Mouse (Mus musculus) Patski (cell line): ENCODE data around the gene Cdh22. TPM values are rescaled to one million over a fixed set of nuclear protein-coding genes. Genes with fewer than 3 reads are reported as not detected.

Experiments
- ATAC-seq: fragments of 100-300 bp; one replicate; pipeline ENCODE4 v1.8.0; 2021
- CTCF ChIA-PET: fragments of 350-600 bp; sonication (Branson Sonifier 250); formaldehyde crosslinking; loops from one replicate; lab custom pipeline; 2022; ENCODE audit warnings: inconsistent platforms; lab: Charles Lee
- POLR2A ChIA-PET: fragments of 350-600 bp; sonication (Branson Sonifier 250); formaldehyde crosslinking; loops from one replicate; lab custom pipeline; 2022; ENCODE audit warnings: antibody characterized with exemption, inconsistent platforms; lab: Charles Lee
- DNase-seq: peaks from one replicate; pipeline ENCODE4 v3.0.0-alpha.2; 2011; ENCODE audit warnings: low read depth, low spot score
- H3K27me3 ChIP-seq: fragments of 371-371 bp; one replicate; pipeline ENCODE4 v1.5.1; 2021
- CTCF ChIP-seq: fragments of 100-300 bp; IDR thresholded peaks from one replicate; pipeline ENCODE4 v1.5.1; 2021
- in situ Hi-C: fragments of 300-500 bp; cut with MboI; formaldehyde crosslinking; loops from 3 replicates; pipeline ENCODE4 v1.11.1; 2018; ENCODE audit warnings: low pct_unique_long_range_greater_than_20kb, mixed read lengths
- polyA plus RNA-seq: library from polyadenylated mRNA; unstranded; gene quantifications from one replicate; pipeline ENCODE4 v1.2.3, GENCODE M21; 2021

Cdh22 gene
- polyA plus RNA-seq, 1 experiment from 2014 or later, result not detected

GRCm38 (mm10) chr2:165089470-165089869, 145.2 kb downstream of the Cdh22 start:
- ATAC-seq (no peak), DNase-seq (no peak)
- ChIA-PET CTCF (no interaction called here), POLR2A (no interaction called here)
- H3K27me3 ChIP-seq, result peaks cover 12% of the 10 kb centered on the region
- no peak for TF ChIP-seq CTCF
- in situ Hi-C loops, result loop anchor here (25.0 kb wide), 1 partner anchor 373 kb away; the partner anchor contains the start of gene Slc13a3

GRCm38 (mm10) chr2:165086634-165087033, 148.0 kb downstream of the Cdh22 start:
- DNase-seq, result no peak
- ChIA-PET CTCF (no interaction called here), POLR2A (interaction anchor here (0.9 kb wide), 1 partner anchor 11 kb away, joined by 3 read pairs; no protein-coding TSS in a partner anchor)

GRCm38 (mm10) chr2:165081257-165081656, 153.4 kb downstream of the Cdh22 start:
- CTCF ChIA-PET, result interaction anchor here (1.2 kb wide), 1 partner anchor 10 kb away, joined by 3 read pairs; no protein-coding TSS in a partner anchor
- DNase-seq (no peak), ATAC-seq (no peak)
- H3K27me3 ChIP-seq, result peaks cover 34% of the 10 kb centered on the region
- in situ Hi-C loops, result loop anchor here (25.0 kb wide), 1 partner anchor 381 kb away; the partner anchor contains the start of gene Slc13a3
- POLR2A ChIA-PET, result no interaction called here
- no peak for TF ChIP-seq CTCF

More at GRCm38 (mm10) chr2:165086634-165087033, 148.0 kb downstream of the Cdh22 start:
- H3K27me3 ChIP-seq, result peaks cover 14% of the 10 kb centered on the region
- TF ChIP-seq CTCF, result no peak
- in situ Hi-C loops, result loop anchor here (25.0 kb wide), 1 partner anchor 376 kb away; the partner anchor contains the start of gene Slc13a3
- no peak for ATAC-seq

GRCm38 (mm10) chr2:165080657-165081056, 154.0 kb downstream of the Cdh22 start:
- CTCF ChIA-PET, result interaction anchor here (1.2 kb wide), 1 partner anchor 10 kb away, joined by 3 read pairs; no protein-coding TSS in a partner anchor

GRCm38 (mm10) chr2:165078605-165079004, 156.0 kb downstream of the Cdh22 start:
- no peak for ATAC-seq
- H3K27me3 ChIP-seq, result peaks cover 28% of the 10 kb centered on the region
- in situ Hi-C loops, result loop anchor here (5.0 to 25.0 kb wide), 2 partner anchors 194 to 384 kb away; partner anchors contain the start of gene Slc13a3
- DNase-seq, result no peak
- POLR2A ChIA-PET, result no interaction called here
- no peak for TF ChIP-seq CTCF
- CTCF ChIA-PET, result no interaction called here

More at GRCm38 (mm10) chr2:165080657-165081056, 154.0 kb downstream of the Cdh22 start:
- ATAC-seq (no peak), DNase-seq (no peak)
- peaks cover 34% of the 10 kb centered on the region for H3K27me3 ChIP-seq
- in situ Hi-C loops, result loop anchor here (25.0 kb wide), 1 partner anchor 382 kb away; the partner anchor contains the start of gene Slc13a3
- POLR2A ChIA-PET, result no interaction called here
- TF ChIP-seq CTCF, result no peak

GRCm38 (mm10) chr2:165078045-165078444, 156.6 kb downstream of the Cdh22 start:
- no peak for TF ChIP-seq CTCF
- in situ Hi-C loops, result loop anchor here (5.0 to 25.0 kb wide), 2 partner anchors 194 to 384 kb away; partner anchors contain the start of gene Slc13a3
- no peak for ATAC-seq
- ChIA-PET CTCF (no interaction called here), POLR2A (no interaction called here)
- H3K27me3 ChIP-seq, result peaks cover 28% of the 10 kb centered on the region
- no peak for DNase-seq

- H3K27me3 ChIP-seq, result peaks cover 35% of the 10 kb centered on the region
- in situ Hi-C loops, result loop anchor here (5.0 to 25.0 kb wide), 2 partner anchors 195 to 385 kb away; partner anchors contain the start of gene Slc13a3
- no peak for TF ChIP-seq CTCF
- ATAC-seq, result no peak
- ChIA-PET CTCF (no interaction called here), POLR2A (no interaction called here)
- DNase-seq, result no peak
Observed at GRCm38 (mm10) chr2:165077055-165077454, 157.6 kb downstream of the Cdh22 start.

- ChIA-PET POLR2A (no interaction called here), CTCF (interaction anchor here (0.9 to 2.4 kb wide), 4 partner anchors 200 to 290 kb away, joined by 3 to 8 read pairs (median 6); no protein-coding TSS in a partner anchor)
- ATAC-seq (no peak), DNase-seq (no peak)
- peaks cover 30% of the 10 kb centered on the region for H3K27me3 ChIP-seq
- in situ Hi-C loops, result loop anchor here (5.0 to 25.0 kb wide), 3 partner anchors 197 to 387 kb away; partner anchors contain the start of gene Slc13a3
- peak; percentile 88 for TF ChIP-seq CTCF
Observed at GRCm38 (mm10) chr2:165074937-165075336, 159.7 kb downstream of the Cdh22 start.

- ChIA-PET POLR2A (interaction anchor here (0.5 kb wide), 1 partner anchor 112 kb away, joined by 3 read pairs; no protein-coding TSS in a partner anchor), CTCF (interaction anchor here (1.2 to 2.4 kb wide), 3 partner anchors 203 to 291 kb away, joined by 4 to 8 read pairs (median 7); no protein-coding TSS in a partner anchor)
- DNase-seq, result no peak
- ATAC-seq, result no peak
- H3K27me3 ChIP-seq, result peaks cover 26% of the 10 kb centered on the region
- in situ Hi-C loops, result loop anchor here (5.0 kb wide), 1 partner anchor 288 kb away; no protein-coding TSS in a partner anchor
- TF ChIP-seq CTCF, result no peak
Observed at GRCm38 (mm10) chr2:165074081-165074884, 160.4 kb downstream of the Cdh22 start.

- TF ChIP-seq CTCF, result no peak
- in situ Hi-C loops, result loop anchor here (5.0 kb wide), 1 partner anchor 289 kb away; no protein-coding TSS in a partner anchor
- ChIA-PET POLR2A (no interaction called here), CTCF (interaction anchor here (0.7 to 2.3 kb wide), 3 partner anchors 203 to 267 kb away, joined by 3 to 8 read pairs (median 3); no protein-coding TSS in a partner anchor)
- no peak for ATAC-seq
- DNase-seq, result no peak
- peaks cover 20% of the 10 kb centered on the region for H3K27me3 ChIP-seq
Observed at GRCm38 (mm10) chr2:165073381-165073781, 161.3 kb downstream of the Cdh22 start.
